Mouse (Mus musculus): ENCODE results near the gene D11Wsu47e. TPM values are rescaled to one million over a fixed set of nuclear protein-coding genes. Genes with fewer than 3 reads are reported as not detected.

Gene D11Wsu47e
- polyA plus RNA-seq, 1 experiment from 2014 or later = 30.7 TPM

DNA sequence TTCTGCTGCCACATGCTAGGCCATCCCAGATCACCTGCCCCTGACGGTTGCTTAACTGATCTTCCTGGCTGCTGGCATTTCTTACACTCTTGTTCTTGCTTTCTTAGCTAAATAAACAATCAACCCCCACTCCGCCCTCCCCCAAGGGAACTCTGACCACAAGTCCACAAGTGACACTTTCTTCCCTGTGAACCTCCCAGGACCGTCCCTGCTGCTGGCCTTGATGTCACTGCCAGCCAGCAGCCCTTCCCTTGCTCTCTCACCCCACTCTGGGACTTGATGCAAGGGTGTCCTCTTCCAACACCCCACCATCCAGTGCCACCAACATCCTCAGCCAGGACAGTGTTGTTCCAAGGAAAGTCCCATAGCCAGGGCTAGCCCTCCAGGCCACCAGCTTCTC, 46.7 kb downstream of the D11Wsu47e start:
- no peak overlapping the region for H3K4me2 ChIP-seq
- no peaks in the 10 kb centered on the region for H3K9me3 ChIP-seq
- peaks cover 3% of the 10 kb centered on the region; the same call in 1 of the 2 replicates for H3K4me1 ChIP-seq
- ATAC-seq (replicated peaks) = no peak
- H3K4me3 ChIP-seq = no peak overlapping the region
- H3K27me3 ChIP-seq (replicated peaks) = no peaks in the 10 kb centered on the region
- 82% methylated on average over 3 of the region's 3 CpGs for WGBS
- H3K27ac ChIP-seq = no peak overlapping the region
- peaks cover 17% of the 10 kb centered on the region for H3K36me3 ChIP-seq (replicated peaks)
- H3K9ac ChIP-seq = no peak overlapping the region

DNA sequence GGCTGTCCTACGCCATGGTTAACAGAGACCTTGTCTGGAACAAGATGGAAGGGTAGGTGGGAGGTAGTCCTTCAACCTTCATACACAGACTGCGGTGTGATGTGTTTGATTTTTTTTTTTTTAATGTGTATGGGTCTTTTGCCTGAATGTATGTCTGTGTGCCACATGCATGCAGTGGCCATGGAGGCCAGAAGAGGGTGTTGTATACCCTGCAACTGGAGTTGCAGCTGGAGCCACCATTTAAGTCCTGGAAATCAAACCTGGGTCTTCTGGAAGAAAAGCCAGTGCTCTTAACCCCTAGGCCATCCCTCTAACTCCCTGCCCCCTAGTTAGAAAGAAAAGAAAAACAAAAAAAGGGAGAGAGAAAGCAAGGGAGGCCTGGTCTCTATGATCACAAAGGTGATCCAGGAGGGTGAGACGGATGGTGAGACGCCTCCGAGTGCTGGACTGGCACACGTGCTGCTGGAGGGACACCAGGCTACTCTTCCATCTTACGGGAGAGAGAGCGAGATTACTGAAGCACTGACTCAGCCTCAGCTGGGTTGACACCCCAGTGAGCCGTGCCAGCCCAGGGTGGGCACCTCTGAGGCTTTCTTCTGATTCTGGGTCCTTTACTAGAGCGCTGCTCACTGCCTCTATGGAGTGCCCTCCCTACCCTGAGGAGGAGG, 47.9 kb downstream of the D11Wsu47e start:
- peaks cover 4% of the 10 kb centered on the region; the same call in 1 of the 2 replicates for H3K4me1 ChIP-seq
- no peak overlapping the region for H3K27ac ChIP-seq
- no peaks in the 10 kb centered on the region for H3K27me3 ChIP-seq (replicated peaks)
- H3K4me2 ChIP-seq = no peak overlapping the region
- H3K36me3 ChIP-seq (replicated peaks) = peaks cover 11% of the 10 kb centered on the region
- 93% methylated on average over 10 of the region's 10 CpGs for WGBS
- no peak overlapping the region for H3K4me3 ChIP-seq
- ATAC-seq (replicated peaks) = no peak
- H3K9ac ChIP-seq = no peak overlapping the region
- H3K9me3 ChIP-seq = no peaks in the 10 kb centered on the region

DNA sequence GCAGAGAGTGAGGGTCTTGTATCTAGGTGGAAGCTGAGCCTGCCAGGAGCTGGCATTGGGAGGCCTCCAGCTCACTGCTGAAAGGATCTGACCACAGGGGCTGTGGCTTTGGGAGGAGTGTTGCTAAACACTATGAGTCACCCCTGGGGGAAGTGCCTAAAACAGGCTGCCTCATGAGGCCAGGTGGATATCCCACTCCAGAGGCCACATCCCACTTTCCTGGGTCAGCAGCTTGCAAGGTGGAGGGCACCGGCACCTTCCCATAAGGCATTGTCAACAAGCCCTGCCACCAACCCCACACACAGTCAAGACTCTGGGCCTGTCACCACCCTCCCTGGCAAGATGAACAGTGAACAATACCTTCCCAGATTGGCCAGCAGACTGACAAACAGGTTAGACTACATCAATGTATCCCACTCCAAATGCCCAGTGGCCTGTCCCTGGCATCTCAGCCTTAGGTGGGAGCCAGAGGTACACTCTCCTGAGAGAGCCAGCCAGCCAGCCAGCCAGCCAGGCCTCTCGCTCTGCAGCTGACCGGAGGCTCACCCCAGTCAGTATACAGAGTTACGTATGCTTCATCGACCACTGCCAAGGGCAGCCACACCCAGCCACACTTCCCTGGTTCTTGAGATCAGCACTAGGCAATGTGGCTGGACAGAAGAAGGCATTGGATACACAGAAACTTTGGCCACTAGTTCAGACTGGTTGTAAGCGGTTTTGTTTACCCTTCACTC, 49.6 kb downstream of the D11Wsu47e start:
- no peak overlapping the region for H3K4me2 ChIP-seq
- H3K36me3 ChIP-seq (replicated peaks) = peaks cover 1% of the 10 kb centered on the region
- 62% methylated on average over 6 of the region's 6 CpGs for WGBS
- H3K4me3 ChIP-seq = no peak overlapping the region
- no peak overlapping the region for H3K9ac ChIP-seq
- peaks cover 10% of the 10 kb centered on the region for H3K4me1 ChIP-seq
- no peaks in the 10 kb centered on the region for H3K9me3 ChIP-seq
- H3K27me3 ChIP-seq (replicated peaks) = no peaks in the 10 kb centered on the region
- H3K27ac ChIP-seq = no peak overlapping the region
- ATAC-seq (replicated peaks) = no peak

DNA sequence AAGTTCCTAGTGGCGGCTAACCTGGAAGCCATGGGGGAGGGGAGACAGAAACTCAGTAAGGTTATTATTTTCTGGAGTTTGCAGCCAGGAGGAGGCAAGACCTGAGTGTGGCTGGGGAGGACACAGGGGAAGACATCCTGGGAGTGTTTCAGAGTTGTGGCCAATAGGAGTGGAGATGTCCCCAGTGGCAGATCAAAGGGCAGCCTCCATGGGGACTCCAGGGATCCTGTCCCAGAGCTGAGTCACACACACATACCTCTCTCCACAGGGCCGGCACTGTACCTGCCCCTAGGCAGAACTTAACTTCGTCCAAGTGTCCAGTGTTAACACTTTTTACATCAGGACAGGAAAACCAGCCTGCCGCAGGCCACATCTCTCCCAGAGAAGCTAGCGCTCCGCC, 50.9 kb downstream of the D11Wsu47e start:
- Histone ChIP-seq H3K27ac (no peak overlapping the region), H3K9me3 (no peaks in the 10 kb centered on the region), H3K9ac (no peak overlapping the region), H3K36me3 (replicated peaks) (no peaks in the 10 kb centered on the region), H3K4me2 (no peak overlapping the region), H3K4me3 (no peak overlapping the region), H3K27me3 (replicated peaks) (no peaks in the 10 kb centered on the region), H3K4me1 (peaks cover 10% of the 10 kb centered on the region)
- no peak for ATAC-seq (replicated peaks)
- WGBS = 76% methylated on average over 6 of the region's 6 CpGs

DNA sequence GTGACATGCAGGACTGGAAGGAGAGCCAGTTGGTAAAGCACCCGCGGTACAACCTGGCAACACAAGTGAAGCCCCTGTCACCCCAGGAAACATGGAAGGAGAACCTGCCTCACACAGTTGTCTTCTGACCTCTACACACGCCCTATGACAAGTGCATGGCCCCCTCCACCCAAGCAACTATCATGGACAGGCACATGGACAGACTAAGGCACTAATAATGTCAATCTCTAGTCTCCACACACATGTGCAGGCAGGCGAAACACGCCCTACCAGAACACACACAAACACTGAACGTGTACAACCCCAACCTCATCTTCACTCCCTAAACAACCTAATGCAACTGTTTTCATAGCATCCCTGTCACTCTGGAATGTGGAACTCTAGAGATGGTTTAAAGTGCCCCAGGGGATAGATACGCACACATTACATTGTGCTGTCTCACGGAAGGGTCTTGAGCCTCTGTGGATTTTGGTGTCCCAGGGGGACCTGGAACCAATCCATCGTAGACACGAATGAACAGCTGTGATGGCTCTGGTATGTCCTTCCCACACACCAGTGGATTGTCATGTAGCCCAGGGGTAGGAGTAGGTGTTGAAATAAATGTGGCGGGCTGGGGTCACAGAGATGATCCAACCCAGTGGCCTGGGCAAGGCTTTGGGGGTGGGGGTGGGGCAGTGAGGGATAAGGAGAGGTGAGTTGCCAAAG, 52.8 kb downstream of the D11Wsu47e start:
- no peak for ATAC-seq (replicated peaks)
- H3K4me2 ChIP-seq = no peak overlapping the region
- H3K9me3 ChIP-seq = no peaks in the 10 kb centered on the region
- H3K9ac ChIP-seq = no peak overlapping the region
- peaks cover 10% of the 10 kb centered on the region for H3K4me1 ChIP-seq
- H3K27ac ChIP-seq = no peak overlapping the region
- no peaks in the 10 kb centered on the region for H3K36me3 ChIP-seq (replicated peaks)
- H3K27me3 ChIP-seq (replicated peaks) = no peaks in the 10 kb centered on the region
- 83% methylated on average over 11 of the region's 11 CpGs for WGBS
- no peak overlapping the region for H3K4me3 ChIP-seq

DNA sequence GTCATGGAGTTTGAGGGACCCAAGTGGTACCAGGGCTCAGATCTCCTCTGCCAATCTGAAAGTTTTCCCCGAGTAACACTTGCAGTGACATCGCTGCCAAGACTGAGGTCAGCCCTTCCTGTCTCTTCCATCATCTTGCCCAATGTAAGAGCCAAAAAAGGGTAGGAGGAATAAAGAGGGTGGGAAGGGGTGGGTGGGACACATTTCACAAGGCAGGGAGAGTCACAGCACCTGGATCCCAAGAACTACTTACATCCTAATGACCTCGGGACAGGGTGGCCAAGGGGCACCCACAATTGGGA, 53.3 kb downstream of the D11Wsu47e start:
- no peaks in the 10 kb centered on the region for H3K27me3 ChIP-seq (replicated peaks)
- H3K36me3 ChIP-seq (replicated peaks) = no peaks in the 10 kb centered on the region
- H3K9ac ChIP-seq = no peak overlapping the region
- WGBS = 83% methylated on average over 3 of the region's 3 CpGs
- no peak overlapping the region for H3K4me3 ChIP-seq
- H3K4me1 ChIP-seq = peaks cover 10% of the 10 kb centered on the region
- H3K9me3 ChIP-seq = no peaks in the 10 kb centered on the region
- H3K27ac ChIP-seq = no peak overlapping the region
- ATAC-seq (replicated peaks) = no peak
- no peak overlapping the region for H3K4me2 ChIP-seq

DNA sequence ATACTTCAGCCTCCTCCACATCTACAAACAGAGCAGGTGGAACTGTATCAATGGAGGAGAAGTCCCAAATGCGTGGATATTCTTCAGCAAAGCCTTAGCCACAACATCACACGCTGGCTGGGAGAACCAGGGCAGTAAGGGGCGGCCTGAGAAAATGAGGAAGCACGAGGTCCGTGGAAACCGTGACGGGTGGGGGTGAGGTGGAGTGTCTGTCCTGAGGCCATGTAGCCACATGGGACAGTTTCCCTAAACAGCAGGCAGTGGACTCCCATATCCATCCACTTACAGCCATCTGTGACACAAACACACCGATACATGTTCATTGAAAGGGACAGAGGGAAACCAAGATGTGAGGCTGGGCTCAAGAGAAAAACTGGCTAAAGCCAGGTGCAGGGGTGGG, 53.7 kb downstream of the D11Wsu47e start:
- Histone ChIP-seq H3K9ac (no peak overlapping the region), H3K36me3 (replicated peaks) (no peaks in the 10 kb centered on the region), H3K27ac (no peak overlapping the region), H3K4me3 (no peak overlapping the region), H3K4me1 (peaks cover 10% of the 10 kb centered on the region), H3K9me3 (no peaks in the 10 kb centered on the region), H3K27me3 (replicated peaks) (no peaks in the 10 kb centered on the region), H3K4me2 (no peak overlapping the region)
- 72% methylated on average over 8 of the region's 8 CpGs for WGBS
- ATAC-seq (replicated peaks) = no peak

DNA sequence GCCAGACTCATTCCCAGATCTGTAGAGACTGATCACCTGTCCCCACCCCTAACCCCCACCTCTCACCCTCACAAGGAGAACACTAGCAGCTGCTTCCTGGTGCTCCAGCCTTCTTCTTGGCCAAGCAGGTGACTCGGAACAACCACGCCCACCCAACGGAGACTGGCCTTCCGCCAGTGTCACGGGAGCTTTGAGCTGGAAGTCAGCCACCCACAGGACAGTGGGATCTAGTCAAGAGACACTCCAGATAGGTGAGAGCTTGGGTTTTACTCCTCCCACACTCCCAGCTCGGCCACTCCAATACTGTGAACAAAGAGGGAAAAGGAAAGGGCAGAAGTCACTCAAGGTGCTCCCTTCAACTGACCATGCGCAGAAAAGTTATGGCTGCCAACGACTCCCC, 55.0 kb downstream of the D11Wsu47e start:
- ATAC-seq (replicated peaks) = no peak
- no peaks in the 10 kb centered on the region for H3K36me3 ChIP-seq (replicated peaks)
- H3K4me2 ChIP-seq = no peak overlapping the region
- WGBS = 76% methylated on average over 8 of the region's 8 CpGs
- H3K4me1 ChIP-seq = peaks cover 7% of the 10 kb centered on the region
- no peak overlapping the region for H3K27ac ChIP-seq
- no peak overlapping the region for H3K9ac ChIP-seq
- H3K9me3 ChIP-seq = no peaks in the 10 kb centered on the region
- H3K27me3 ChIP-seq (replicated peaks) = no peaks in the 10 kb centered on the region
- no peak overlapping the region for H3K4me3 ChIP-seq

DNA sequence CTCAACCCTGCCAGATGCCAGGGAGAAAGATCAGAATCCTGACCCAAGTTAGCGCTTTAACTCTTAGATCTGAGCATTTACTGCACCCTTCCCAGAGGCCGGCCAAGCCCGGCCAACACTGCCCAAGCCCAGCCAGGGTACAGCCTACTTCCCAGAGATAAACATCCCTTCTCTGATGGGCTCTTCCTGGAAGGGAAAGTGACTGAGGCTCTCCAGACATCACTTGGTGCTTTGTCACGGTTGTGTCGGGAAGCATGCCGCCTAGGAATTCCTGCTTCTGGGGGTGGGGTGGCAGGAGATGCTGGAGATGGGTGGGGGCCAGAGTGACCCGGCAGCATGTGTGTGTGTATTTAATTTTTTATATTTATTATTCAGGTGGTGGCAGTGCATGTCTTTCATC, 55.9 kb downstream of the D11Wsu47e start:
- Histone ChIP-seq H3K4me1 (peaks cover 7% of the 10 kb centered on the region), H3K9ac (no peak overlapping the region), H3K9me3 (no peaks in the 10 kb centered on the region), H3K27ac (no peak overlapping the region), H3K4me3 (no peak overlapping the region), H3K27me3 (replicated peaks) (no peaks in the 10 kb centered on the region), H3K36me3 (replicated peaks) (no peaks in the 10 kb centered on the region), H3K4me2 (no peak overlapping the region)
- ATAC-seq (replicated peaks) = no peak
- 89% methylated on average over 7 of the region's 7 CpGs for WGBS

DNA sequence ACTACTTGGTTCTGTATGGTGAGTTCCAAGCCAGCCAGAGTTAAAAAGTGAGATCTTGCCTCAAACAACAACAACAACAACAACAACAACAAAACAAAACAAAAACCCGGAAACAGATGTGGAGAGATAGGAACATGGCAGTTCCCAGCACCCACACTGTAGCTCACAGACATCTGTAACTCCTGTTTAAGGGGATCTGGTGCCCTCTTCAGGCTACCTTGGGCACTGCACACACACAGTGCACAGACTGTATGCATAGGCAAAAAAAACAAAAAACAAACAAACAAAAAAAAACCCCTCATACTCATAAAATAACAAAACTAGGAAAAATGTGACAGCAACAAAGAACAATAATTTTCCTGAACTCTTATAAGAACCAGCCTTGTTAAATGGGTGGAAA, 58.8 kb downstream of the D11Wsu47e start:
- H3K9ac ChIP-seq = no peak overlapping the region
- no peak for ATAC-seq (replicated peaks)
- H3K27ac ChIP-seq = no peak overlapping the region
- no peaks in the 10 kb centered on the region for H3K36me3 ChIP-seq (replicated peaks)
- H3K4me3 ChIP-seq = no peak overlapping the region
- H3K4me1 ChIP-seq = peaks cover 18% of the 10 kb centered on the region
- no peaks in the 10 kb centered on the region for H3K9me3 ChIP-seq
- WGBS = 91% methylated on average over 1 of the region's 1 CpGs
- no peak overlapping the region for H3K4me2 ChIP-seq
- H3K27me3 ChIP-seq (replicated peaks) = no peaks in the 10 kb centered on the region
